Mouse (Mus musculus) kidney, embryonic 15.5 days (tissue): Measurements from ENCODE around the gene Tfap2a. TPM values are rescaled to one million over a fixed set of nuclear protein-coding genes. Genes with fewer than 3 reads are reported as not detected.

Experiments used
- ATAC-seq: fragments of 200-750 bp; cut with Nextera tagmentation; replicated peaks from 2 replicates; pipeline ENCODE4 v1.8.0; 2017; ENCODE audit warnings: moderate TSS enrichment; ENCODE audit not compliant: low FRiP score
- H3K27ac ChIP-seq: fragments of 300-500 bp; sonication (generic); 2 replicates; pipeline ENCODE4 v1.5.1; 2015; ENCODE audit warnings: mild to moderate bottlenecking, inconsistent platforms
- H3K27me3 ChIP-seq: fragments of 300-500 bp; sonication (generic); 2 replicates; pipeline ENCODE4 v1.6.1; 2015; ENCODE audit warnings: inconsistent platforms
- H3K36me3 ChIP-seq: fragments of 300-500 bp; sonication (generic); 2 replicates; pipeline ENCODE4 v1.6.1; 2015; ENCODE audit warnings: inconsistent platforms
- H3K4me1 ChIP-seq: fragments of 300-500 bp; sonication (generic); 2 replicates; pipeline ENCODE4 v1.6.1; 2015; ENCODE audit warnings: inconsistent platforms
- H3K4me2 ChIP-seq: fragments of 300-500 bp; sonication (generic); 2 replicates; pipeline ENCODE4 v1.6.1; 2015; ENCODE audit warnings: moderate library complexity, mild to moderate bottlenecking, inconsistent platforms
- H3K4me3 ChIP-seq: fragments of 300-500 bp; sonication (generic); replicated peaks from 2 replicates; pipeline ENCODE4 v1.5.1; 2015; ENCODE audit warnings: mild to moderate bottlenecking, inconsistent platforms
- H3K9ac ChIP-seq: fragments of 300-500 bp; sonication (generic); 2 replicates; pipeline ENCODE4 v1.6.1; 2015; ENCODE audit warnings: mild to moderate bottlenecking, inconsistent platforms
- H3K9me3 ChIP-seq: fragments of 300-500 bp; sonication (generic); replicated peaks from 2 replicates; pipeline ENCODE4 v1.6.1; 2016; ENCODE audit warnings: inconsistent platforms
- WGBS: fragments of 180-500 bp; shearing (Covaris S2); methylation state at CpG from one replicate; pipeline ENCODE4 v1.1.7; 2015; ENCODE audit warnings: mixed read lengths; 5-methylcytosine and 5-hydroxymethylcytosine counted together
- polyA plus RNA-seq: library from polyadenylated mRNA; unstranded; fragments of >200 nt; fragmentation: Nextera tagmentation; extraction: Ambion mirVana; gene quantifications from 2 replicates; pipeline ENCODE4 v1.2.1, GENCODE M21; 2015

The Tfap2a gene
- polyA plus RNA-seq, 1 experiment from 2014 or later = 2.8 TPM

DNA sequence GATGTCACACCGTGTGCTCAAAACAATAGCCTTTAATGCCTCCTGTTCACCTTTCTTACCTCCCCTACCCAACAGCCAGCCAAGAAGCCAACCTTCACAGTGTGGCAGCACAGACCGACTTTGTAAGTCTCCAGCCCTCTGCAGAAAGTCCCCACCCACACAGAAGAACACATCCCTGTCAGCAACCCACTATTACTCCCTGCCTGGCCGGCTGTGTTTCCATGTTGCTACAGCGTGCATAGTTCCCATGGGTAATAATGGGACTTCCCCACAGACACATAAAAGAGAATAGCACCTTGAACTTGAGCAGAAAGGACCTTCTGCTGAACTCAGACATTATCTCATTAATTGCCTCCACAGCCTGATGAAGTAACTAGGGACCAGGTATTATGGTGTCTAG is 61.4 kb downstream of the Tfap2a start:
- Histone ChIP-seq H3K9ac (no peak overlapping the region), H3K27me3 (peaks cover 9% of the 10 kb centered on the region; the same call in 1 of the 2 replicates), H3K4me3 (no peak overlapping the region), H3K9me3 (no peaks in the 10 kb centered on the region), H3K36me3 (no peaks in the 10 kb centered on the region), H3K4me2 (no peak overlapping the region), H3K27ac (no peak overlapping the region), H3K4me1 (no peaks in the 10 kb centered on the region)
- ATAC-seq = no peak
- 37% methylated on average over 4 of the region's 4 CpGs for WGBS

Other genes with a start within 250 kb of the Tfap2a start
- gene Gcnt2, start 121.4 kb upstream of the Tfap2a start, polyA plus RNA-seq = 5.7 and 5.8 TPM in 2 replicates